Mouse (Mus musculus): Measurements from ENCODE around the gene Slc22a21.

Gene Slc22a21

GRCm38 (mm10) chr11:53903781-53904533 lies 76.2 kb downstream of the Slc22a21 start:
- DNase-seq (ENCODE audit: low spot score in 2 of 2) = no peak

DNA sequence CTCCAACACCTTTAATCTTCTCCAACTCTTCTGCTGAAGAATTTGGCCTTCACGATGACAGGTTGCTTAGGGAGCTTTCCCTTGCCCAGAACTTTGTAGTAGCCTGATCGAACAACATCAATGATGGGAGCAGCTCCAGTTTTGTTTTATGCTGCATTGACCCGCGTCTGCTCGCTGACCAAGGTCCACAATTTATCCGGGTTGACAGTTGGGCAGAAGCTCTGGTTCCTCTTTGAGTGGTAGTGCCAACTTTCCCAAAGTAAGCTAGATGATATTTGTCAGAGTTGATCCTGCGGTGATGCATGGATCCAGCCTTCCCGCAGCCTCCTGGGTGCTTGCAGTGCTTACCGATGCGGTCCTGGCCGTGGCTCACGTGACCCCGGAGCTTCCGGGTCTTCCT lies 77.4 kb downstream of the Slc22a21 start:
- no peak for DNase-seq (ENCODE audit: low spot score in 2 of 2)

GRCm38 (mm10) chr11:53900991-53901390 lies 79.1 kb downstream of the Slc22a21 start:
- DNase-seq (ENCODE audit: low spot score in 2 of 2) = no peak

DNA sequence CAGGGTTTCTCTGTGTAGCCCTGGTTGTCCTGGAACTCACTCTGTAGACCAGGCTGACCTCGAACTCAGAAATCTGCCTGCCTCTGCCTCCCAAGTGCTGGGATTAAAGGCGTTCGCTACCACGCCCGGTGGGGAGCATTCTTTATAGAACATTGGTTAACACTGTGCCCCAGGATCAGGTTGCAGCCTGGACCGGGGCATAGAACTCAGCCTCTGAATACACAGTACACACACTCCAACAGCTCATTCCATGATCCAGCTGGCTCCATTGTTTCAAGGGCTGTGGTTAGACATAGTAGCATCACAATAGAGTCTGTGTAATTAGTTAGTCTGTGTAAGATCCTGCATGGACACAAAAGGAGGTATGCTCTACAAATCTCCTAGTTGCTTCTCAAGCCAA lies 80.2 kb downstream of the Slc22a21 start:
- no peak for DNase-seq (ENCODE audit: low spot score in 2 of 2)

Measured in frontal cortex, postnatal 14 days (tissue).